Mouse (Mus musculus) gastrocnemius, adult 2 months (tissue): ENCODE data around the gene Aamp. TPM values are rescaled to one million over a fixed set of nuclear protein-coding genes. Genes with fewer than 3 reads are reported as not detected.
A peak's percentile ranks its signal among the peaks of the same experiment; 100 is the strongest.

ENCODE experiments used
- DNase-seq: peaks from one replicate; pipeline ENCODE4 v3.0.0; 2022
- H3K27ac ChIP-seq: fragments of 200-600 bp; 2 replicates; pipeline ENCODE4 v1.8.1; 2022; ENCODE audit warnings: mild to moderate bottlenecking
- H3K4me3 ChIP-seq: fragments of 200-600 bp; 2 replicates; pipeline ENCODE4 v1.8.1; 2022; ENCODE audit warnings: mild to moderate bottlenecking, moderate library complexity
- CTCF ChIP-seq: fragments of 200-600 bp; IDR thresholded peaks from 2 replicates; pipeline ENCODE4 v1.8.1; 2022; ENCODE audit warnings: antibody characterized with exemption, mild to moderate bottlenecking, moderate library complexity
- intact Hi-C: fragments of 180-260 bp; cut with DNase I; formaldehyde crosslinking; loops from one replicate; pipeline ENCODE4 v1.15.1; 2025
- total RNA-seq, 2 experiments: library from RNA; stranded (reverse); gene quantifications; 2 replicates each; pipeline ENCODE4 v1.2.3; 2021

Aamp gene
- total RNA-seq, 2 experiments from 2014 or later, result 69.4 to 76.1 TPM

DNA sequence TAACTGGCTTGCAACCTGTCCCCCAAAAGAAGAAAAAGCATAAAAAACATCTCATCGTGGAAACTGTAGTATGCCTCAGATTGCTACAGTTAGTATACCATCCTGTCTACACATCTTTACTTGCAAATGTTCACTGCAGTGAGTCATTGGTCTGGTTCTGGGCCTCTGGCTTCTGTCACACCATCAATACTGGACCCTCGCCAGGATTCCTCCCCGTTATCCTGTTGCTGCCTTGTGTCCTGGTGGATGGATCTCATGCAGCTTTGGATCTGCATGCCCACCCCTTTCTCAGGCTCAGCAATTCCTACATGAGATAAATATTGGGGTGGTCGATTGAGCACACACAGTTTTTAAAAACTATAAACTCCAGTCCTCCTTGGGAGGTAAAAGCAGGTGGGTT lies 12.9 kb downstream of the Aamp start:
- no peak for DNase-seq
- H3K4me3 ChIP-seq, result no peak overlapping the region
- no peak for TF ChIP-seq CTCF
- intact Hi-C loops, result no loop called here
- no peak overlapping the region for H3K27ac ChIP-seq

DNA sequence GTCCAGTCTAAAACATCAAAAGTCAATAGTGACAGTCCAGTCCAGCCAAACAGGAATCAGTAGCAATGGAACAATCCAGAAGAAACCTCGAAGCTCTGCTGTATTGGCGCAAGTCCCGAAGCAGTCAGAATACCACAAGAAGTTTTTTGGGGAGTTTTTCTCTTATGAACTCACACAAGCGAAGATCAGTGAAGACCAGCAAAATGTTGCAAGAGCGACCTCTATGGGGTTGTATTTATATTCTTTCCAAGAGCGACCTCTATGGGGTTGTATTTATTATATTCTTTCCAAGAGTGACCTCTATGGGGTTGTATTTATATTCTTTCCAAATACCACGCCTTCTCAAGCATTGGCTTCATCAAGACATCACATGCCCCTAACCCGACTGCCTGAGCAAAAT lies 15.8 kb downstream of the Aamp start:
- Histone ChIP-seq H3K4me3 (no peak overlapping the region), H3K27ac (no peak overlapping the region)
- TF ChIP-seq CTCF, result no peak
- DNase-seq, result no peak
- intact Hi-C loops, result no loop called here

DNA sequence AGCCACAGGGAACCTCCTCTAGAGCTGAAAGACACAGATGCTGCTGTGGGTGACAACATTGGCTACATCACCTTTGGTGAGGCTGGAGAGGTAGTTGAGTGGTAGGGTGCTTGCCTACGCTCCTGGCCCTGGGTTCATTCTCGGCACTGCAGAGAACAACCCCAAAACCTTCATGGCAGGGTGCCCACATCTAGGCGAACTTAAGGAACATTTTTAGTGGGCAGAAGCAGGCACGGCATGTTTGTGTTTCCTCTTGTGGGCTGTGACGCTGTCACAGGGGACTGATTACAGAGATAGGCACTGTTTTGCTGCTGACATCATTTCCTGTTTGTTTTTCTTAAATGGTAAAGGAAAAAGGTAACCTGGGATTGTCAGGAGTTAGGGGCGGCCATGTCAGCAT lies 22.0 kb downstream of the Aamp start:
- intact Hi-C loops, result no loop called here
- H3K27ac ChIP-seq, result no peak overlapping the region
- TF ChIP-seq CTCF, result no peak
- H3K4me3 ChIP-seq, result no peak overlapping the region
- no peak for DNase-seq

DNA sequence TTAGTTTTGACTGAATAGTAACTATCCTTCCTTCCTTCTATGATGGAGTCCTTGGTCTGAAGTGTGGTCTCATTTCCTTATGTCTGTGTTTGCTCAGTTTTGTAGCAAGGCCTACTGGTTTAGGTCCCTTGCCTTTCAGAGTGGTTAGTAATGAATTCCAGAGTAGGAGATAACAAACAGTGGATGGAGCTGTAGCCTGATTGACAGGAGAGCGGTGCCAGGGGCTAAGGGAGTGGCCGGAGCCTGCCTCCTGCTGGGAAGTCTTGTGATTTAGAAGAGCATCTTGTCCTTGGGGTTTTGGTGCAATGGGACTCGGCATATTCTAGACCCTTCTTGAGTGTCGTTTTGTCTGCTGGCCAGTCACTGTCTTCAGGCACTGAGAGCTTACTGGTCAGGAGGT lies 27.8 kb downstream of the Aamp start:
- intact Hi-C loops, result no loop called here
- DNase-seq, result no peak
- Histone ChIP-seq H3K4me3 (no peak overlapping the region), H3K27ac (no peak overlapping the region)
- TF ChIP-seq CTCF, result no peak

DNA sequence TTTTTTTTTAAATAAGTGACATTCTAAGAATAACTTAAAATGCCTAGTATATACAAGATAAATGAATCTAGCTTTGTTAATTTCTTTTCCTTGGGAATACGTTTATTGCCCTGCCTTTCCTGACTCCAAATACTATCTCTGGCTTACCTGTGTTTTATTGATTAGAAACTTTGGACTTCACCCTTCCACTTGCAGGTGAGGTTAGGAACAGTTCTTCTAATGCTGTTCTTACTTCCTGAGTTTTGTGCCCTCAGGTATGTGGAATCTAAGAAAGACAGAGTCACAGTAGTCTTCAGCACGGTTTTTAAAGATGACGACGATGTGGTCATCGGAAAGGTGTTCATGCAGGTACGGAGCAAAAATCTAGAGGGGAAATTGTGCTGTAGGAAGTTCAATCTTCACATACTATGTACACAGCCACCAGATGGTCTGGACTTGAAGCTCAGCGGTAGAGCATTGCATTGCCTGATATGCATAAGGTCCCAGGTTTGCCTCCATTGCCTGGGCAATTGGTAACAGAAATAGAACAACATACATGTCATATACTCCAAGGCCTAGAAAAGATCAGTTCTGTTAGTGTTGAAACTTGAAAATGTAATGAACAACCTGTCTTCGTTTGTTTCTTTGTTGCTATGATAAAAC lies 28.7 kb downstream of the Aamp start:
- intact Hi-C loops, result no loop called here
- no peak for TF ChIP-seq CTCF
- Histone ChIP-seq H3K4me3 (no peak overlapping the region), H3K27ac (no peak overlapping the region)
- DNase-seq, result no peak

DNA sequence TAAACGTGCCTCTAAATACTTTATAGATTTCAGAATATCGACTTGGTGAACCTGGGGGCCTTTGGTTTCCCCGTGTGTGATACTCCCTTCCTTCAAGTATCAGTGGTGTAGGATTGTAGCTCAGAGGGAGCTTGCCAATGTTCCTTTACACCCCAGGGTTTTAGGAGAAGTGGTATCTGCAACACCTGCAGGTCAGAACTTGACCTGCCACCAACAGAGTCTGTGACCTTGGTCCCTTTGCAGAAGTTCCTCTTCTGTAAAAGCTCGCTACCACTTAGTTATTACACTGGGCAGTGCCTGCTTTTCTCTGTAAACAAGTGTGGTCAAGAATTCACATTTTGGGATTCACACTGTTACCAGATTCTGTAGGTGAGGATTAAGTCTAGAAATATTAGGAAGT lies 34.4 kb downstream of the Aamp start:
- Histone ChIP-seq H3K27ac (peak overlapping the region; percentile 81; the same call in 1 of the 2 replicates), H3K4me3 (no peak overlapping the region)
- no peak for DNase-seq
- intact Hi-C loops, result no loop called here
- no peak for TF ChIP-seq CTCF

DNA sequence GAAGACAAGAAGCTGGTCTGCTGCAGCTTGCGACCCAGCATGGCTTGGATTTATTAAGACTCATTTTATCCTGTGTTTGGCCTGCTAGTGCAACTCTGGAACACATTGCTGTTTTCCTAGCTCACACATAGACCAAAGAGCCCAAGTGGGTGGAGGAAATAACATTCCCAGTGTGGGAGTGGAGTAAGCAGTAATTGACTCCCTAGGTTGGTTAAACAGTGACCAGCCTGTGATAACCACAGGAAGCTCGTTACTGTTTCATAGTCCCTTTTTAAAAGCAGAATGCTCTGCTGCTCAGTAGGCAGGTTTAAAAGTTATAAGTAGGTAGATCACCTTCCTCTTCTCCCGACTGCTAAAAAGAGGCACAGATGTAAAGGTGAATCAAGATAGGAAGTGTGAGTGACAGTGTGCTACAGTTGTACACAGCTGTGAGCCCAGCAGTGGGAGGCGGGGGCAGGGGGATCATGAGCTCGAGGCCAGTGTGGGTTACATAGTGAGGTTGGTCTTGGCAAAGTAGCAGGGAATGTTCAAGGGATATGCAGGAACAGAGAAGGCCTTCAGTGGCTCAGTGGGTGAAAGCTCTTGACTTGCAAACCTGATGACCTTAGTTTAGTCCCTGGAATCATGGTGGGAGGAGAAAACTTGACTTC lies 35.1 kb downstream of the Aamp start:
- peak overlapping the region; percentile 43 for H3K4me3 ChIP-seq
- no peak for DNase-seq
- intact Hi-C loops, result no loop called here
- H3K27ac ChIP-seq, result peak overlapping the region; percentile 81
- no peak for TF ChIP-seq CTCF

DNA sequence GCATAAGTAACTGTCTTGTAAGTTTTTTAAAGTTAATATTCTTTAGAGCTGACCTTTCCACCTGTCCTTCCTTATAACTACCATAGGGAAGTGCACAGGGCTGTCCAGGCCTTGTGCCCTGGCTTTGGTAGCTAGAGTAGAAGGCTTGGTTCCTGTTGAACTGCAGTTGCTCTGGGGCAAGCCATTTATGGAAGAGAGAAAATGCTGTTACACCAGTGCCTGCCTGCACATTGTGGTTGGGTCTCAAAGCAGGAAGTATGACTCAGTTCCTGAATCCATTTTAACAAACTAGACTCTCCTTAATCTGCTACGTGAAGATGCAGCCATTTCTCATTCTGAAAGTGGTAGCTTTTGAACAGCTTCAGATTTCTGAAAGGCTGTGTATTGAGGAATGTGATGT lies 35.7 kb downstream of the Aamp start:
- no peak for DNase-seq
- H3K27ac ChIP-seq, result peak overlapping the region; percentile 81
- peak overlapping the region; percentile 43 for H3K4me3 ChIP-seq
- no peak for TF ChIP-seq CTCF
- intact Hi-C loops, result no loop called here

DNA sequence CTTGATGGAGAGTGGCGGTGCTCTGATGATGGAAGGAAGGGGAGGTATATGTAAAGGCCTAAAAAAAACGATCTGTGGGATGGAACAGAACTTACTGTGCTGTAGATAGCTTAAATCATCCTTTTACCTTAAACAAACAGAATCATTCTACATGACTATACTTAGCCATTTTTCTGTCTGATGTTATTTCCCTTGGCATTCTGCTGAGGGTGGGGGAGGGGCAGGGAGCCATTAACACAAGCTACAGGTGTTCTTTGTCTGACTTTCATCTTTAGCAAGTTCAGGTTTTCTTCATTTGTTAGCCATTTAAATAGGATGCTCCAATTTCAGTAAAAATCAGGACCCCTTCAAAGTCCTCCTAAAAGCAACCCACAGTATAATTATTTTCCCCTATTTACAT lies 39.0 kb downstream of the Aamp start:
- no peak for DNase-seq
- no peak overlapping the region for H3K27ac ChIP-seq
- H3K4me3 ChIP-seq, result no peak overlapping the region
- intact Hi-C loops, result no loop called here
- TF ChIP-seq CTCF, result no peak

DNA sequence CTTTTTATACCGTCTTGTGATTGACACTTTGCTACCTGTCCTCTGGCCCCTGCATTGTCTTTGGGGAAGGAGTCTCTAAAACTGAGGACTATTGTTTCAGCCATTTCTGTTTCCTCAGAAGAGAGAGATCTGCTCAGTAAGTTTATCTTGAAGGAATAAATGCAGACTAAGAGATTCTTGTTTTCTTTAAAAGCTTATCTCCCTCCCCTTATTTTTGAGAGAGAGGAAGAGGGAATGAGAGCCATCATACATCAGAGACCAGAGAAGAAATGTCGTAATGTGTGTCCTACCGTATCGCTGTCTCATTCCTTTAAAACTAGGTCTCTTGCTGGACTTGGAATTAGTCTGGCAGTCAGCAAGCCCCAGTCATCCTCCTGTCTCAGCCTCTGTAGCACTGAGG lies 43.7 kb downstream of the Aamp start:
- intact Hi-C loops, result no loop called here
- no peak for DNase-seq
- Histone ChIP-seq H3K27ac (peak overlapping the region; percentile 59; the same call in 1 of the 2 replicates), H3K4me3 (peak overlapping the region; percentile 11)
- TF ChIP-seq CTCF, result no peak

DNA sequence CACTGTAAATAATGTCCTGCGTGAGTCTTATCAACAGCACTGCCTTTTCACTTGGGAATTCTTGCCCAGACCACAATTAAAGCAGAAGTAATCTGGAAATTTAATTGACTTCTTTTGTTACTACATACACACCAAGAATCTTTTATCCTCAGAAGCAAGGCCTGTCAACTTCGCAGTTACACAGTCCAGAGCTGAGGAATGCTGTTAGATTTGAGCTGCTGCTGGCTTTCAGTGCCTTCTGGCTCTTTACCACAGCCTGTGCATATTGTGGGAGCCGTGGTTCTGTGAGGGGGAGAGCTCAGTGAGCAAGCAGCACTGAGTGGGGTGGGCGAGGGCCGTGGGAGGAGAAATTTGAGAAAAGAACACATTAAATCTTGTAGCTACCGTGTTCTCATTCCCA lies 44.2 kb downstream of the Aamp start:
- Histone ChIP-seq H3K27ac (peak overlapping the region; percentile 59; the same call in 1 of the 2 replicates), H3K4me3 (peak overlapping the region; percentile 85)
- DNase-seq, result no peak
- intact Hi-C loops, result no loop called here
- TF ChIP-seq CTCF, result no peak

DNA sequence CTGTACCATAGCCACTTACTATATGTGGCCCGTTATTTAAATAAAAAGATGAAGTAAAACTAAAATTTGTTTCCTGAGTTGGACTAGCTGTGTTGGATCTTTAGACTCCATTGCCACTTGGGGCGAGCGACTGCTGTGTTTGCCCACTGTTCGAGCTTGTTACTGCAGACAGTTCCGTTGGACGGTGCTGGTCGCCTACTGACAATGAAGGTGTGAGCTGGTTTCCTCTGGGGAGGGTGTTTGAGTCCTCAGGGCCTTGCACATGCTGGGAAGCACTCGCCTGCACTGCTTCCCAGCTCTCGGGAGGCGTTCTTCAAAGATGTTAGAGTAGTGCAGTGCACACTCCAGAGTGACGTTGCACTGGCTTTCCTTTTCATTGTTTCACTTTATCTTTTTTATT lies 44.9 kb downstream of the Aamp start:
- no peak for DNase-seq
- Histone ChIP-seq H3K27ac (peak overlapping the region; percentile 59; the same call in 1 of the 2 replicates), H3K4me3 (peak overlapping the region; percentile 85)
- no peak for TF ChIP-seq CTCF
- intact Hi-C loops, result no loop called here

DNA sequence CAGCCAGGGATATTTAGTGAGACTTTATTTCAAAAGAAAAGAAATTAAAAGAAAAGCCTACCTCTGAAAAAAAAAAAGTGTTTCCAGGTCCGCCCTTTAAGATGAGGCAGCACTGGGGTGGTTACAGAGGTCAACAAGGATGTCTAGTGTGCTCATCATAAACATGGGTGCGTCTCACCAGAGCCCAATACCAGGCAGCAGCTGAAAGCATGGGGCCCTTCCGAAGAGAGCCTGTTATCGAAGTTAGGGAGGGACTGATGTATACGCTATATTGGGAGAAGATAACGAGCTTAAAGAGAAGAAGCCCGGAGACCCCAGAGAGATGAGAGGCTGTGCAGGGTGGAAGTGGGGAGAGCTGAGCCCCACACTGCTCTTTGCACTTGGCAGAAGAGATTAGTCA lies 45.4 kb downstream of the Aamp start:
- DNase-seq, result no peak
- Histone ChIP-seq H3K27ac (peak overlapping the region; percentile 59; the same call in 1 of the 2 replicates), H3K4me3 (peak overlapping the region; percentile 85)
- intact Hi-C loops, result no loop called here
- no peak for TF ChIP-seq CTCF

DNA sequence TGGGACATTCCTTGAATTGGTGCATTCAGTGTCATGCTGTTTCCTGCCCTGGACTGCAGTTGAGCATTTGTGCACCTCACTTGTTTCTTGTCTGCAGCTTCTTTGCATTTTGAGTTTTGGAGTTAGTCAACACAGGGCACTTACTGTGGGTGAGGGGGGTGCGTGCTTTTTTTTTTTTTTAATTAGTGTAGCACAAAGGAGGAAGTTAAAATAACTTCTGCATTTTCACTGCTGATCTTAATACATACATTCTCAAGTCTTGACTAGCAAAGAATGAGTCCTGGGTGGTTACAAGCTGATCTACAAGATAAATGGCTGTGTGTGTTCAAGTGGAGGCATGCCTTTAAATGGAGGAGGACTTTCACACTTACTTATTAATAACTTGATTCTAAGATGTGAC lies 46.4 kb downstream of the Aamp start:
- H3K27ac ChIP-seq, result peak overlapping the region; percentile 93; the same call in 1 of the 2 replicates
- H3K4me3 ChIP-seq, result peak overlapping the region; percentile 85
- intact Hi-C loops, result no loop called here
- TF ChIP-seq CTCF, result no peak
- DNase-seq, result no peak
